Mouse (Mus musculus) forebrain, embryonic 15.5 days (tissue): ENCODE measurements around the gene Lbr. TPM values are rescaled to one million over a fixed set of nuclear protein-coding genes. Genes with fewer than 3 reads are reported as not detected.
A peak's percentile ranks its signal among the peaks of the same experiment; 100 is the strongest.

ENCODE experiments used
- ATAC-seq: fragments of 200-750 bp; cut with Nextera tagmentation; replicated peaks from 2 replicates; pipeline ENCODE4 v1.8.0; 2017; ENCODE audit warnings: mild to moderate bottlenecking, moderate TSS enrichment, moderate library complexity
- H3K27ac ChIP-seq: fragments of 300-500 bp; sonication (generic); replicated peaks from 2 replicates; pipeline ENCODE4 v1.5.1; 2015; ENCODE audit warnings: mild to moderate bottlenecking, inconsistent platforms
- H3K27me3 ChIP-seq: fragments of 300-500 bp; sonication (generic); 2 replicates; pipeline ENCODE4 v1.6.1; 2015; ENCODE audit warnings: inconsistent platforms
- H3K36me3 ChIP-seq: fragments of 300-500 bp; sonication (generic); 2 replicates; pipeline ENCODE4 v1.6.1; 2015; ENCODE audit warnings: mild to moderate bottlenecking, inconsistent platforms
- H3K4me1 ChIP-seq: fragments of 300-500 bp; sonication (generic); 2 replicates; pipeline ENCODE4 v1.6.1; 2015; ENCODE audit warnings: inconsistent platforms
- H3K4me2 ChIP-seq: fragments of 300-500 bp; sonication (generic); replicated peaks from 2 replicates; pipeline ENCODE4 v1.6.1; 2015; ENCODE audit warnings: mild to moderate bottlenecking, inconsistent platforms
- H3K4me3 ChIP-seq: fragments of 300-500 bp; sonication (generic); 2 replicates; pipeline ENCODE4 v1.5.1; 2015; ENCODE audit warnings: mild to moderate bottlenecking, inconsistent platforms
- H3K9ac ChIP-seq: fragments of 300-500 bp; sonication (generic); replicated peaks from 2 replicates; pipeline ENCODE4 v1.6.1; 2015; ENCODE audit warnings: mild to moderate bottlenecking, inconsistent platforms
- H3K9me3 ChIP-seq: fragments of 300-500 bp; sonication (generic); 2 replicates; pipeline ENCODE4 v1.6.1; 2016; ENCODE audit warnings: inconsistent platforms
- WGBS: fragments of 180-500 bp; shearing (Covaris S2); methylation state at CpG from one replicate; pipeline ENCODE4 v1.1.7; 2015; ENCODE audit warnings: mixed read lengths; 5-methylcytosine and 5-hydroxymethylcytosine counted together
- polyA plus RNA-seq: library from polyadenylated mRNA; unstranded; fragments of >200 nt; fragmentation: Nextera tagmentation; extraction: Ambion mirVana; gene quantifications from 2 replicates; pipeline ENCODE4 v1.2.1, GENCODE M21; 2015

Gene Lbr
- polyA plus RNA-seq, 1 experiment from 2014 or later, result 55.8 TPM

DNA sequence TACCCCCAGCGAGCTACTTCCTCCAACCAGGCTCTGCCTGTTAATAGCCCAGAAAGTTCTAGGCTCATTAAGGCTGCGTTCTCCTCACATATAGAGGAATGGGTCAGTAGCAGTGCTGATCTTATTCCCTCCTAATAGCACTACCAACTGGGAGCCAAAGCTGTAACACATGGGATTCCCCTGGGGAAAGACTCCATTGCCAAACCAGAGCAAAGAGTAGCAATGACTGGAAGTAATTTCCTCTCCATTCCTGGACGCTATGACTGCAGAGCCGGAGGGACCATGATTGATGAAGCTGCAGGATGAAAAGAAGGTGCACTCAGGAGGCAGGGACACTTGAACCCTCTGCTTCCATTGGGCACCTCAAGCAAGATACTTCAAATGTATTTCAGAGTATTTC lies 7.6 kb upstream of the Lbr start:
- H3K4me1 ChIP-seq, result no peaks in the 10 kb centered on the region
- H3K9me3 ChIP-seq, result no peaks in the 10 kb centered on the region
- no peaks in the 10 kb centered on the region for H3K36me3 ChIP-seq
- H3K27ac ChIP-seq, result no peak overlapping the region
- no peaks in the 10 kb centered on the region for H3K27me3 ChIP-seq
- no peak overlapping the region for H3K4me3 ChIP-seq
- no peak overlapping the region for H3K4me2 ChIP-seq
- no peak overlapping the region for H3K9ac ChIP-seq
- WGBS, result 75% methylated on average over 4 of the region's 4 CpGs
- ATAC-seq, result no peak

GRCm38 (mm10) chr1:181848210-181848609 lies 5.4 kb upstream of the Lbr start:
- no peaks in the 10 kb centered on the region for H3K27me3 ChIP-seq
- 76% methylated on average over 1 of the region's 1 CpGs for WGBS
- no peak overlapping the region for H3K27ac ChIP-seq
- H3K36me3 ChIP-seq, result no peaks in the 10 kb centered on the region
- H3K9ac ChIP-seq, result no peak overlapping the region
- no peak overlapping the region for H3K4me2 ChIP-seq
- no peaks in the 10 kb centered on the region for H3K9me3 ChIP-seq
- no peak for ATAC-seq
- peaks cover 2% of the 10 kb centered on the region for H3K4me1 ChIP-seq
- H3K4me3 ChIP-seq, result no peak overlapping the region

DNA sequence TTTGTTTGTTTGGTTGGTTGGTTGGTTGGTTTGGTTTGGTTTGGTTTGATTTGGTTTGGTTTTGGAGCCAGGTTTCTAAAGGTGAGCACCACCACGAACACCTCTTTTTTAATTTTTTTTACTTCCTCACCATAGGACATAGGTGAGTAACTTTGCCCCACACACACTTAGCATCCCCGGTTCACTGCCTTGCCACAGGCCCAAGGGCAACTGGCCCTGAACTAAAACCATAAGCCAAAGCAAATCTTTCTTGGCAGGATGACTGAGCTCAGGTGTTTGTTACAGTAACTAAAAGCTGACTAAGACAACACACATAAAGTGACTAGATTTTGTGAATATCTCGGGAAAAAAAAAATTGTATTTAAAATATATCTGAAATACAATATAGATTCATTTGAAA lies 4.5 kb upstream of the Lbr start:
- Histone ChIP-seq H3K9me3 (no peaks in the 10 kb centered on the region), H3K4me2 (no peak overlapping the region), H3K4me3 (no peak overlapping the region), H3K4me1 (peaks cover 7% of the 10 kb centered on the region), H3K27ac (no peak overlapping the region), H3K36me3 (no peaks in the 10 kb centered on the region), H3K27me3 (no peaks in the 10 kb centered on the region), H3K9ac (no peak overlapping the region)
- 91% methylated on average over 3 of the region's 3 CpGs for WGBS
- ATAC-seq, result no peak

DNA sequence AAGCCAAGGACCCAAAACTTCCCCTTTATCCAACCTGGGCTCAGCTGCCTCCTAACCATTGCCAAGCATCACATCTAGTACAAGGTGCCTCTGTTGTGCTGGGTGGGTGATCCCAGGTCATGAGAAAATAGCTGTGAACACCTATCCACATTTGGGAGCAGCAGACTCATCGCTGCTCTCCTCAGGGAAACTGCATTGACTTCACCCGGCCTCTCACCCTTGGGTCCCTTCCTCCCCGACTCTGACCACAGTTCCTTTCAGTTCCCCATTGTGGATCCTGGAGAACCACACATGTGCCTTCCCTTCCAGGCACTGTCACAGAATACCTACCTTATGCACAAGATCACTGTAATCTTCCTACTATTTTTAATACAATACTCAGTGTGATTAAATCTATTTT lies 2.9 kb upstream of the Lbr start:
- Histone ChIP-seq H3K36me3 (no peaks in the 10 kb centered on the region), H3K27ac (no peak overlapping the region), H3K4me3 (no peak overlapping the region), H3K9ac (no peak overlapping the region), H3K9me3 (no peaks in the 10 kb centered on the region), H3K4me1 (peaks cover 13% of the 10 kb centered on the region), H3K4me2 (no peak overlapping the region), H3K27me3 (no peaks in the 10 kb centered on the region)
- ATAC-seq, result no peak
- 88% methylated on average over 3 of the region's 3 CpGs for WGBS

GRCm38 (mm10) chr1:181844874-181845547 lies 2.2 kb upstream of the Lbr start:
- WGBS, result 62% methylated on average over 15 of the region's 15 CpGs
- no peak overlapping the region for H3K27ac ChIP-seq
- no peaks in the 10 kb centered on the region for H3K9me3 ChIP-seq
- H3K4me3 ChIP-seq, result no peak overlapping the region
- no peak for ATAC-seq
- no peaks in the 10 kb centered on the region for H3K27me3 ChIP-seq
- no peak overlapping the region for H3K4me2 ChIP-seq
- no peak overlapping the region for H3K9ac ChIP-seq
- peaks cover 21% of the 10 kb centered on the region for H3K4me1 ChIP-seq
- no peaks in the 10 kb centered on the region for H3K36me3 ChIP-seq

DNA sequence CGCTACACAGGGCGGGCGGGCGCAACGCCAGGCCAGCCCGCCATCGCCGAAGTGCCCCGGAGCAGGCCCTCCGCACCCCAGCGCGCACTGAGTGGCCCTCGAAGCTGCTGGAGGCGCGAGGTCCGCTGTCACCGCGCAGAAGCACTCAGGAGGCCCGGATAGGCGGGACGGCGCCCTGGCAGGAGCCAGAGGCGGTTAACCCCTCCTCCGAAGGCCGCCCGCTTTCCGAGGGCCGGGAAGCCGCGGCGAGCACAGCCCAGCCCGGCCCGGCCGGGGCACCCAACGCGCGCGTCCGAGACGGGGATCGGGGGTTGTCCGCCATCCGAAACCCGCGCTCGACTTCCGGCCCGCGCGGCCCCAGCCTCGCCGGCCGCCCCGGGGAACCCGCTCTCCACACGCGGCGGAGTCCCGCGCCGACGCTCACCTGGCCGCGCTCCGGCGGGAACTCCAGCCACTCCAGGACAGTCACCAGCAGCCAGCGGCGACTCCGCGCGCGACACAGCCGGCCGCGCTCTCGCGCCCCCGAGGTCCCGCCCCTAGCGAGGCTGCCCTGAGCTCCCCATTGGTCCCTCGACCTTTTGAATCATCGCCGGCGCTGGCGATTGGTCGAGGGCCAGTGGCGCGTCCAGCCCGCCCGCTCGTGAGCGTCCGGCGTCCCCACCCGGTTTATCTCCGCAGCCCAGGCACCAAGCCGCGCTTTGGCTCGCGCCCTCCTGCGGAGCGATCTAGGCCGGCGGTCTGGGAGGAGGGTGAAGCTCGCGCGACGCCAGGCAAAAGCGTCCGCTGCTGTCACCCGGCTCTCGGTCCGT lies 778 bp downstream of the Lbr start:
- Histone ChIP-seq H3K4me2 (peak overlapping the region; percentile 75), H3K4me3 (peak overlapping the region; percentile 79), H3K4me1 (peaks cover 30% of the 10 kb centered on the region), H3K27me3 (no peaks in the 10 kb centered on the region), H3K27ac (peak overlapping the region; percentile 89), H3K9ac (peak overlapping the region; percentile 71), H3K36me3 (no peaks in the 10 kb centered on the region), H3K9me3 (no peaks in the 10 kb centered on the region)
- WGBS, result under 1% methylated on average over 107 of the region's 113 CpGs
- peak; percentile 97 for ATAC-seq

DNA sequence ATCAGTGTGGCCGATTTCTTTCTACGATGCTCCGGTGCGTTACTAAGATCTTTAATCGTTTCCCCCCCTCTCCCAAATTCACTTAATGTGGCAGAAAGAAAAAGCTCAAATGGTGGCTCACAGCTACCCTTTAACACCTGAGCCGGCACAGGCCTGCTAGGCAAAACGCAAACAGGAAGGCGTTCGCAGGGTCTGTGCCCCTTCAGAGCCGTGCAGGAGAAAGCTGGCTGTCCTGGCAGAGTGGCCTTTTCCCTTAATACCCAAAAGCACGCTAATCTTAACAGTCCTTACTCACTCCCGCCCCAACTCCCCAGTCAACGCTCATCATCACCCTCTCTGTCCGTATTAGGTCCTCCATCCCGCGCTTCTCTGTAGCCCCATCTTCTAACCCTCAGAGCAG lies 1.4 kb downstream of the Lbr start:
- under 1% methylated on average over 16 of the region's 16 CpGs for WGBS
- H3K4me1 ChIP-seq, result peaks cover 30% of the 10 kb centered on the region

GRCm38 (mm10) chr1:181839746-181840366 lies 3.0 kb downstream of the Lbr start:
- Histone ChIP-seq H3K9ac (peak overlapping the region; percentile 10; the same call in 1 of the 2 replicates), H3K4me3 (peak overlapping the region; percentile 79), H3K9me3 (no peaks in the 10 kb centered on the region), H3K27ac (no peak overlapping the region), H3K27me3 (no peaks in the 10 kb centered on the region), H3K36me3 (peaks cover 14% of the 10 kb centered on the region), H3K4me1 (peaks cover 30% of the 10 kb centered on the region), H3K4me2 (peak overlapping the region; percentile 75)
- WGBS, result 7% methylated on average over 6 of the region's 6 CpGs
- no peak for ATAC-seq

More for the DNA sequence above, 1.4 kb downstream of the Lbr start:
- Histone ChIP-seq H3K9me3 (no peaks in the 10 kb centered on the region), H3K27ac (peak overlapping the region; percentile 89), H3K36me3 (no peaks in the 10 kb centered on the region), H3K27me3 (no peaks in the 10 kb centered on the region), H3K9ac (peak overlapping the region; percentile 71), H3K4me2 (peak overlapping the region; percentile 75), H3K4me3 (peak overlapping the region; percentile 79)
- no peak; the same call in 1 of the 2 replicates for ATAC-seq

- no peak for ATAC-seq
- peaks cover 27% of the 10 kb centered on the region for H3K4me1 ChIP-seq
- H3K9ac ChIP-seq, result no peak overlapping the region
- no peaks in the 10 kb centered on the region for H3K9me3 ChIP-seq
- no peak overlapping the region for H3K4me2 ChIP-seq
- WGBS, result 81% methylated on average over 5 of the region's 5 CpGs
- no peak overlapping the region for H3K27ac ChIP-seq
- H3K4me3 ChIP-seq, result no peak overlapping the region
- peaks cover 21% of the 10 kb centered on the region for H3K36me3 ChIP-seq
- no peaks in the 10 kb centered on the region for H3K27me3 ChIP-seq
Measured at GRCm38 (mm10) chr1:181838111-181838510, 4.7 kb downstream of the Lbr start.

GRCm38 (mm10) chr1:181833143-181833542 lies 9.7 kb downstream of the Lbr start:
- no peaks in the 10 kb centered on the region for H3K9me3 ChIP-seq
- no peaks in the 10 kb centered on the region for H3K4me1 ChIP-seq
- WGBS, result 81% methylated on average over 6 of the region's 6 CpGs
- no peak for ATAC-seq
- no peak overlapping the region for H3K4me2 ChIP-seq
- H3K27ac ChIP-seq, result no peak overlapping the region
- no peaks in the 10 kb centered on the region for H3K27me3 ChIP-seq
- peaks cover 59% of the 10 kb centered on the region for H3K36me3 ChIP-seq
- H3K9ac ChIP-seq, result no peak overlapping the region
- H3K4me3 ChIP-seq, result no peak overlapping the region

- no peaks in the 10 kb centered on the region for H3K4me1 ChIP-seq
- H3K4me2 ChIP-seq, result no peak overlapping the region
- no peaks in the 10 kb centered on the region for H3K9me3 ChIP-seq
- H3K27me3 ChIP-seq, result no peaks in the 10 kb centered on the region
- H3K36me3 ChIP-seq, result peaks cover 62% of the 10 kb centered on the region
- ATAC-seq, result no peak
- WGBS, result 77% methylated on average over 5 of the region's 5 CpGs
- H3K4me3 ChIP-seq, result no peak overlapping the region
- H3K9ac ChIP-seq, result no peak overlapping the region
- no peak overlapping the region for H3K27ac ChIP-seq
Measured at GRCm38 (mm10) chr1:181832720-181833119, 10.1 kb downstream of the Lbr start.

- Histone ChIP-seq H3K27ac (no peak overlapping the region), H3K36me3 (peaks cover 78% of the 10 kb centered on the region), H3K9me3 (no peaks in the 10 kb centered on the region), H3K9ac (no peak overlapping the region), H3K27me3 (no peaks in the 10 kb centered on the region), H3K4me1 (no peaks in the 10 kb centered on the region), H3K4me2 (no peak overlapping the region), H3K4me3 (no peak overlapping the region)
- no peak for ATAC-seq
- whole genome bisulfite sequencing, result 92% methylated on average over 5 of the region's 5 CpGs
Measured at GRCm38 (mm10) chr1:181828365-181828764, 14.5 kb downstream of the Lbr start.
